Mouse (Mus musculus) bone marrow macrophage, adult 2 months (primary cell): ENCODE measurements around the gene Cnn3.

Source experiments
- CTCF ChIP-seq: IDR thresholded peaks from 2 replicates; pipeline ENCODE4 v1.5.1; 2012; ENCODE audit warnings: low read depth, mild to moderate bottlenecking, low read length, moderate library complexity
- POLR2A ChIP-seq: IDR thresholded peaks from 2 replicates; pipeline ENCODE4 v1.6.1; 2012; ENCODE audit warnings: mild to moderate bottlenecking, low read depth, low read length, borderline replicate concordance

DNA sequence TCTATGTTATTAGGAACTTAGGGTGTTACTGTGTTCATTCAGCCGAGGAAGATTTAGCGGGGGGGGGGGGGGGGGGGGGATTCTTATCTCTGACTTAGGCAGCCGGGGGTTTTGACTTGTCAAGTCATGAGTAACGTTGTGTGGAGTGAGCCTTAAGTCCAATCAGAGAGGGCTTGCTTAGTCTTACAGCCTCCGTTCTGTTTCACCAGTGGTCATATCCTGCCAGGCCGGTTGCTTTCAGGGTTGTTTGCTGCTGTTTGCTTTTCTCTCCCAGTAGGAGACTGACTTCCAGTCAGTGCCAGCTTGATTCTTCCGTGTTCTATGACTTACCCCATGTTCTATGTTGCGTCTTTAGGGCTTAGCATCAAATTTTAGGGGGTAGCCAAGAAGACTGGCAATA is 20.2 kb downstream of the Cnn3 start:
- TF ChIP-seq POLR2A (no peak), CTCF (no peak)
